Comparison of ENCODE assay signal across 8 mouse cellular contexts in the genomic region with DNA sequence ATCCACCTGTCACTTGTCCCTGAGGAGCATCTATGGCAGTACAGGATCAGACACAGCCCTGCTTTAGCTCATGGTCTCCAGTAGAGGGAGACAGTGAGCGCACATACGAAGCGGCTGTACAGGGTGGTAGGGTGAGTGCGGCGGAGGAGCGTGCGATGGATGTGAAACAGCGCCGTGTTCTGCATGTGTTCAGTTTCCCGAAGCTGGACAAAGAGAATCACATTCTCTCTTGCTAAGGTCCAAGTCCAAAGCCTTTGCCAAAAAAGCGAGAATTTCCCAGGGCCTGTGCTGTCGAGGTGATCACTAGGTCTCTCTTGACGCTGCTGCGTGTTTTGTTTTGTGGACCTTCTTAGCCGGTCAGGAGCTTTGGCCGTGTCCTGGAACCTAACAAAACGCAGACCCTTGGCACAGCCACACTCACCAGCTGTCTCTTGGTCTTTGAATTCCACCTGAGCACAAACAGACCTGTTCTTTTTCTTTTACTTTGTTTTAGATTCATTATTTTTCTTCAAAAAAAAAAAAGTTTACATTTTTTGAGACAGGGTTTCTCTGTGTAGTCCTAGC. TPM values are rescaled to one million over a fixed set of nuclear protein-coding genes. Genes with fewer than 3 reads are reported as not detected.
DNase-seq lines count a peak whose midpoint lies in the region; ATAC-seq and TF ChIP-seq lines count a peak whose summit lies in the region.

No protein-coding gene starts in this region.

- peak; percentile 90 for ATAC-seq in hindbrain, postnatal 0 days

- no peaks in the 10 kb centered on the region for H3K27me3 ChIP-seq in hindbrain, postnatal 0 days (ENCODE audit: insufficient read depth, low read length)
- no peaks in the 10 kb centered on the region for H3K27me3 ChIP-seq in megakaryocyte, embryonic 14.5 days (replicated peaks)

- H3K9ac ChIP-seq in hindbrain, postnatal 0 days (replicated peaks; ENCODE audit: low read length), result 0 out of 2 replicates have a peak overlapping the region, but pooled peaks have one; percentile 5

- peak; percentile 97 for TF ChIP-seq CTCF in hindbrain, postnatal 0 days (IDR thresholded peaks at IDR 0.05; ENCODE audit: low read depth)

- WGBS in hindbrain, postnatal 0 days, result 31% methylated on average over 17 of the region's 17 CpGs

- H3K36me3 ChIP-seq in hindbrain, postnatal 0 days (ENCODE audit: insufficient read depth, low read length), result no peaks in the 10 kb centered on the region
- no peaks in the 10 kb centered on the region for H3K36me3 ChIP-seq in megakaryocyte, embryonic 14.5 days (replicated peaks; ENCODE audit: low read length)

- H3K27ac ChIP-seq in hindbrain, postnatal 0 days, result no peak overlapping the region

- H3K4me2 ChIP-seq in hindbrain, postnatal 0 days (ENCODE audit: low read depth, low read length), result peak overlapping the region; percentile 48

- H3K9me3 ChIP-seq in hindbrain, postnatal 0 days (ENCODE audit: low read length), result no peaks in the 10 kb centered on the region
- no peaks in the 10 kb centered on the region for H3K9me3 ChIP-seq in megakaryocyte, embryonic 14.5 days

- no peaks in the 10 kb centered on the region for H3K4me1 ChIP-seq in hindbrain, postnatal 0 days (ENCODE audit: insufficient read depth, low read length)
- peaks cover 40% of the 10 kb centered on the region for H3K4me1 ChIP-seq in megakaryocyte, embryonic 14.5 days

- H3K4me3 ChIP-seq in hindbrain, postnatal 0 days (ENCODE audit: low read length), result no peak overlapping the region
- H3K4me3 ChIP-seq in megakaryocyte, embryonic 14.5 days (replicated peaks), result peak overlapping the region; percentile 85

- peak; percentile 71 for DNase-seq in T-cell, adult 2 months (ENCODE audit: low spot score)
- DNase-seq in cerebellum, adult 9-11 months, result peak; percentile 73
- peak; percentile 20 to 40 for DNase-seq in frontal cortex, postnatal 25 days (ENCODE audit: low spot score in 2 of 2)
- peak; percentile 90 for DNase-seq in hindbrain, postnatal 0 days (ENCODE audit: low spot score)
- peak; percentile 20 to 30 for DNase-seq in left cerebral cortex, adult 8-10 months (ENCODE audit: low spot score in 2 of 2)
- peak; percentile 55 for DNase-seq in right cerebral cortex, postnatal 14 days
- DNase-seq in yolk sac, embryonic 10.5 days (ENCODE audit: low spot score), result peak; percentile 55

RNA-seq across cellular contexts. Expression of a gene that starts 15.2 kb away (rescaled TPM):
- 0.11 TPM in 1 of 2 replicates, not detected in the other for total RNA-seq in hindbrain, postnatal 0 days (2014; rRNA removed)
- polyA plus RNA-seq in hindbrain, postnatal 0 days (2015; fragmentation: Nextera tagmentation; extraction: Ambion mirVana), result 0.15 TPM in 1 of 2 replicates, not detected in the other
- total RNA-seq in left cerebral cortex, adult 8-10 months (2022), result not detected
- polyA plus RNA-seq in megakaryocyte, embryonic 14.5 days (2012; ENCODE audit: insufficient read depth, low replicate concordance), result not detected in 2 replicates

RNA-seq across cellular contexts. Expression of a gene that starts 28.6 kb away (rescaled TPM):
- total RNA-seq in hindbrain, postnatal 0 days (2014; rRNA removed), result 4.1 and 4.2 TPM in 2 replicates
- polyA plus RNA-seq in hindbrain, postnatal 0 days (2015; fragmentation: Nextera tagmentation; extraction: Ambion mirVana), result 11.7 and 12.8 TPM in 2 replicates
- 10 to 100 TPM in 3 of 4 experiments, 1 to 10 TPM in 1; 9.9 to 12.1 (median 11.8) TPM for total RNA-seq in left cerebral cortex, adult 8-10 months (2022)
- polyA plus RNA-seq in megakaryocyte, embryonic 14.5 days (2012; ENCODE audit: insufficient read depth, low replicate concordance), result 2.9 and 3.2 TPM in 2 replicates

RNA-seq across cellular contexts. Expression of a gene that starts 34.0 kb away (rescaled TPM):
- 3.3 and 8.5 TPM in 2 replicates for total RNA-seq in hindbrain, postnatal 0 days (2014; rRNA removed)
- polyA plus RNA-seq in hindbrain, postnatal 0 days (2015; fragmentation: Nextera tagmentation; extraction: Ambion mirVana), result 3.7 and 4.4 TPM in 2 replicates
- total RNA-seq in left cerebral cortex, adult 8-10 months (2022), result 10 to 100 TPM in 2 of 4 experiments, 1 to 10 TPM in 2; 6.8 to 10.8 (median 9.4) TPM
- 5.1 TPM in 1 of 2 replicates, not detected in the other for polyA plus RNA-seq in megakaryocyte, embryonic 14.5 days (2012; ENCODE audit: insufficient read depth, low replicate concordance)

RNA-seq across cellular contexts. Expression of a gene that starts 37.2 kb away (rescaled TPM):
- total RNA-seq in hindbrain, postnatal 0 days (2014; rRNA removed), result not detected in 2 replicates
- polyA plus RNA-seq in hindbrain, postnatal 0 days (2015; fragmentation: Nextera tagmentation; extraction: Ambion mirVana), result not detected in 2 replicates
- total RNA-seq in left cerebral cortex, adult 8-10 months (2022), result 1 to 10 TPM in 1 of 4 experiments, under 1 TPM in 2, not detected in 1; 0.42 to 2.4 (median 0.64) TPM
- not detected in 2 replicates for polyA plus RNA-seq in megakaryocyte, embryonic 14.5 days (2012; ENCODE audit: insufficient read depth, low replicate concordance)

Comparison
In these comparisons a context has a peak if more than half of its experiments do, and no peak if none do; other contexts are left out.
1. DNase-seq: peak in every context shown above with its lines; median percentile 90 in hindbrain, postnatal 0 days; 73 in cerebellum, adult 9-11 months; 71 in T-cell, adult 2 months; 55 in right cerebral cortex, postnatal 14 days; 55 in yolk sac, embryonic 10.5 days; 30 in frontal cortex, postnatal 25 days; 25 in left cerebral cortex, adult 8-10 months.